Mouse (Mus musculus) adrenal gland, postnatal 4 days (tissue): ENCODE data around the gene Wdtc1. TPM values are rescaled to one million over a fixed set of nuclear protein-coding genes. Genes with fewer than 3 reads are reported as not detected.

ENCODE experiments used
- DNase-seq, 2 experiments: peaks; one replicate each; pipeline ENCODE4 v3.0.0; 2021 to 2022; ENCODE audit warnings: low spot score in 2 of 2, mixed read lengths in 2 of 2
- long read RNA-seq, 2 experiments: library from polyadenylated mRNA; stranded (forward); transcript quantifications; one replicate each; pipeline ENCODE4 v2.0.0; 2021
- total RNA-seq, 2 experiments: library from RNA; stranded (reverse); gene quantifications; 2 replicates each; pipeline ENCODE4 v1.2.3; 2021

The Wdtc1 gene
- 10 to 100 TPM; 36.3 to 39.9 TPM for total RNA-seq
- long read RNA-seq, experiment 1, full-length matches to known transcripts: 14 of 56 reads
- long read RNA-seq, experiment 1, partial matches to known transcripts: 3 of 56 reads
- long read RNA-seq, experiment 1, other reads (novel, unspliced or antisense): 39 of 56 reads
- long read RNA-seq, experiment 2, full-length matches to known transcripts: 1 of 18 reads
- long read RNA-seq, experiment 2, partial matches to known transcripts: 8 of 18 reads
- long read RNA-seq, experiment 2, other reads (novel, unspliced or antisense): 9 of 18 reads

DNA sequence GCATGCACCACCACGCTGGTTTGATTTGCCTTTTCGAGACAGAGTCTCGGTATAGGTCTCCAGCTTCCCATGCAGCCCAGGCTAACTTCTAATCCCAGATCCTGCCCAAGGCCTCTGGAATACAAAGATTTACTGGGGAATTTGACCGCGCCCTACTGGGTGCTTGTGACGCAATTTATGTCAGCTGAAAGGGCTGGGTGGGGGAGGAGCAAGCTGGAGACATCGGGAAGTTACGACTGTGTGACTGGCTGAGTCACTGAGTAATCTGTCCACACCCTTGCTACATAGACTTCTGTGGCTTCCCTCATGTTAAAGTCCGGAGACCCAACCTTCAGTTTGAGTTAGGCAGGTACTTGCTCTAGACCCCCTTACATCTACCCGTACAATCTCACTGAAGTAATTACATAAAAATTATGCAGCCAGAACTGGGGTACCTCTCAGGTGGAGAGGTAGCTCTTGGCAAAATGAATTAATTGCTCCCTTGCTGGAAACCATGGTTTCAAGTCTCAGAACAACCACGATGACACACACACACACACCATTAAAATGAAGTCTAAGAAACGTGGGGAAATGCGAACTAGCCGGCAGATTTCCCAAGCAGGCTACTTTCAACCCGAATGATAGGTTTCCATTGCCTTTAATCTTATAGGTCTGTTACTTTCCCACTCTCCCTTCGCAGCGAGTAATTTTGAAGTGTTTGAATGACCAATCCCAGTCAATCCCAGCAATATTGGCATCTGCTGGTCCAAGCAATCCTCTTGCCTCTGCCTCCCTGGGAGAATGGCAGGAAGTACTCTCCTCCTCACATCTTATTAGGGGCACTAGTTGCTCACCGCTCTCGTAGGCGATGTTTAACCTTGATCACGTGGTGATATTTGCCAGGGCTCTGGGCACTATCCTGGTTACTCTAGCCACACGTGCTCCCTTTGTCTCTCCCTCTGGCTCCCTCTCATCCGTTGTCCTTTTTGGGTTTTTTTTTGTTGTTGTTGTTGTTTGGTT, at the start of gene Wdtc1:
Gene Wdtc1 (minus strand): TSS at position 115 of the 999 bp plus-strand sequence.
- no peak for DNase-seq

DNA sequence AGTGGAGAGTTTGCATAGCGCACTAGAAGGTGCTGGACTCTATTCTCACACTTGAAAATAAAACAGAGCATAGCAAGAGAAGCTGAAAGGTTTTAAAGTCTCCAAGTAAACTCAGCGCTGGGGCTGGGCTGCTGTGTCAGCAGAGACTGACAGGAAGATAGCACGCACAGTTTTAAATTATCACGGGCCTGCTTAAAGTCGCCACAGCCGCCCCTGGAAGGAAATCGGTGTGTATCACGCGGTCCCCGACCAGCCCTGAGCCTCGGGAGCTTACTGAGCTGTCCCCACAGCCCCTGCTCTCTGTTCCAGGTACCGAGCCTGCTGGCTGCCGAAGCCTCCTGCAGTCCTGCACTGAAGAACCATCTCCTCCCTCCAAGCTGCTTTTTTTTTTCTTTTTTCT, 48.7 kb upstream of the Wdtc1 start:
- no peak for DNase-seq

DNA sequence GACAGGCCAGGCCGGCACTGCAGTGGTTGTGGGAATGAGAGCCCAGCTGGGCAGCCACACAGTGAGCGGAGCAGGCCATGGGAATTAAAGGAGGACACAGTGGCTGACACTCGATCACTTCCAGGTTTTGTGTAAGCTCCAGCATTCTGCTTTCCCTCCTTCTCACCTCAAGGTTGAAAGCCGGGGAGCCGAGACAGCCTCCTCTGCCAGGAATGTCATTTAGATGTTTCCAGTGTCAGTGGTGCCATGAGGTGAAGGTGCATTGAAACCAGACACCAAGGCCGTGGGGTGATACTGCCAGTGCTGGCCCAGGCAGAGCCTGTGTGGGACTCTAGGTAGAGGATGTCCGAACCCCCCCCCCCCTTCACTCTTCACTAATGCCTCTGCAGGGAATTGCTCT, 46.8 kb upstream of the Wdtc1 start:
- no peak for DNase-seq

DNA sequence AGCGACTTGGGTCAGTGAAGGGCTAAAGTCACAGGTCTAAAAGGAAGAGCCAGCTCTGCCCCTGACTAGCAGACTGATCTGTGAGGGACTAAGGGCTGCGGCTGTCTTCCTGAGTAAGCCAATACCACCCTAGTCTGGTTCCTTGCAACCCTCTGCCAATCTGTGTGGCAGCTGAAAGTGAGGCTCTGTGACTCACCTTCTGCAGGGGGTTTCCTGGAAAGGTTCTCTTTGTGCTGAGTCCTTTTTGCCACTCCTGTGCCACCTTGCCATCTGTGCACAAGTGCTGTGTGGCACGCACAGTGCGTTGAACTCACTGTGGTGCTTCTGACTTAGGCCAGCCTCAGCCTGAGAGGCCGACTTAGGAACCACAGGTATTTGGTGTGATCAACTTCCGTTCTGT, 46.2 kb upstream of the Wdtc1 start:
- no peak for DNase-seq

DNA sequence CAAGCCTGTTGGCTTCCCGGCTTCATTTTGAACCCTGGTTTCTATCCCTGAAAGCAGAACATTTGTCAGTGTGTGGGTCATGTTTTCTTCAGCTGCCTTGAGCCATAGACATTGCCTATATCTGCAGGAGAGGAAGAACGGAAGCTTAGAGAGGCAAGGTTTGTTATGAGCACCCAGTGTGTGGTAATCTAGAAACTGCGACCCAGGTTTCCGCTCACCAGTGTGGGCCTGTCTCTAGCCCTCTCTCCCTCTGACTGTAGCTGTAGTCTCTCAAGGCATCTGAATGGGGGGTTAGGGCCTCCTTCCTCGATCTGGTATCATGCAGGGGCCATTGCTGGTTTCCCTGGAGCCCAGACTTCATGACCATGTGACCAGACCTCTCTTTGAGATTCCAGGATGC, 45.3 kb upstream of the Wdtc1 start:
- DNase-seq: no peak

DNA sequence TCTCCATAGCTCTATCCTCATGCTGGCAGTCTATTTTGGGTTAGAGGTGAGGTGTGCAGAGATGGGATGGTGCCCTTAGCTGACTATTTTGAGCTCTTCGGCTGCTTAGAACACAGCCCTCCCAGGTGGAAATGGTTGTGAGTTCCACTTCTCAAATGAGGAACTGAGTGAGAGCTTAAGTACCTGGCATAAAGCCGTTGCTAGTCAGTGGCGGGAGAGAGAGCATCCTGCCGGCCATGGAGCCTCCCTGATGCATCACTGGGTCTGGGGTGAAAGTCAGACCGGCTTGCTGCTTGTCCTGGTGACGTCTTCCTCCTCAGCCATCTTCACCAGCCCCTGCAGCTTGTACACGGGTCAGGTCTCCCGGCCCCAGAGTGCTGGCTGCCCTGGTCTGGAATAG, 44.7 kb upstream of the Wdtc1 start:
- DNase-seq: no peak

DNA sequence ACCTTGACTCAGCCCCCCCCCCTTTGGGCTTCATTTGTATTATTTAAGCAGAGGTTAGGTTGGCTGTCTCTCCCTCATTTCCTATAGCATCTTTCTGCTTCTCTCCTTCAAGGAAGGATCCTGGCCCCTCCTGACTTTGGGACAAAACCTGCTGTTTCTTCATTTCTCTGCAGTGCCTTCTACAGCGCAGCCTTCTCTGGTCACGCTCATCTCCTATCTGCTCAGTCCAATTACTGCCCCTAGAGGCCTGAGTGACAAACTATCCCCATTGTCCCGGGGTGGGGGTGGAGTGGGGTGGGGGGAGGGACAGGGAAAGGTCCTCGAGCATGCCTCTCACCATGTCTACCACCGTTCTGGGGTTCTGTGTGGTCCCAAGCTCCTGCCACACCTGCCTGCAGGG, 44.0 kb upstream of the Wdtc1 start:
- DNase-seq: no peak

DNA sequence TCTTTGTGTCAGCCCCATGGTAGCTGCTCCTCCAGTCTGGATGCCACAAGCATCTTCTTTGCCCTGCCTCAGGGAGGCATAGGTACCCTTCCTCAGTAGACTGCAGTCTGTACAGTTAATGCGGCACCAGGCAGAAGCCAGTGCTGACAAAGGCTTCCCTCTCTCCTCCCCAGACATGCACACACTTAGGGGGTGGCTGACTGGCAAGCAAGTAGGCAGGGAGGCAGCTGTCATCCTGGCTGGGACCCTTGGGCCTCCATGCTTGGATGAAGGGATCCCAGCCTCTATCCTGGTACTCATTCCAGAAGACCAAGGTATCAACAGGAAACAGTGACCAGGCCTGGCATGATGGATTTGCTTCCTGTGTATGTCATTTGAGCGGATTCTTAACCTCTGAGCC, 42.8 kb upstream of the Wdtc1 start:
- no peak for DNase-seq

DNA sequence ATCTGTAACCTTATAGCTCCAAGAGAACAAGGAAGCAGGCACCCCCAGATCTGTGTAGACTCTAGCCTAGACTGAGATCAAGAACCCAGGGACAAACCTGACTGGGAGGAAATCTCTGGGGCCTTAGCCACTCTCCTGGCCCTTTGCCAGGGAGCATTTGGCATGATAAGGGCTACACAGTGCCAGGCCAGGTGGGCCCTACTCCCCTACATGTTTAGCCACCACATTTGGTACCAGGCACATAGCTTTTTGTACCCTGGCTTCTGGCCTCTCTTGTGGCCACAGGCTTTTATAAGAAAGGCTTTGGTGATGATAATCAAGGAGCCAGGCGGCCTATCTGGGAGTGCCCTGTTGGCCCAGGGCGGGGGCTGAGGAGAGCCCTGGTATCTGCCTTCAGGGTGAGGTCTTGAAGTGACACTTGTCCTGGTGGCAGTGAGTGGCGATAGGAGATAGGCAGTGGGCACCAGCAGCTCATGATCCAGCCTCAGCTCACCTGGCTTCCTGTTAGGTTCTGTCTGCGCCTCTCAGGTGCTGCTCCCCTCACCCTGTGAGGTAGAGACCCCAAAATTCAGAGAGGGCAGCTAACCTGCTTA, 41.8 kb upstream of the Wdtc1 start:
- no peak for DNase-seq

DNA sequence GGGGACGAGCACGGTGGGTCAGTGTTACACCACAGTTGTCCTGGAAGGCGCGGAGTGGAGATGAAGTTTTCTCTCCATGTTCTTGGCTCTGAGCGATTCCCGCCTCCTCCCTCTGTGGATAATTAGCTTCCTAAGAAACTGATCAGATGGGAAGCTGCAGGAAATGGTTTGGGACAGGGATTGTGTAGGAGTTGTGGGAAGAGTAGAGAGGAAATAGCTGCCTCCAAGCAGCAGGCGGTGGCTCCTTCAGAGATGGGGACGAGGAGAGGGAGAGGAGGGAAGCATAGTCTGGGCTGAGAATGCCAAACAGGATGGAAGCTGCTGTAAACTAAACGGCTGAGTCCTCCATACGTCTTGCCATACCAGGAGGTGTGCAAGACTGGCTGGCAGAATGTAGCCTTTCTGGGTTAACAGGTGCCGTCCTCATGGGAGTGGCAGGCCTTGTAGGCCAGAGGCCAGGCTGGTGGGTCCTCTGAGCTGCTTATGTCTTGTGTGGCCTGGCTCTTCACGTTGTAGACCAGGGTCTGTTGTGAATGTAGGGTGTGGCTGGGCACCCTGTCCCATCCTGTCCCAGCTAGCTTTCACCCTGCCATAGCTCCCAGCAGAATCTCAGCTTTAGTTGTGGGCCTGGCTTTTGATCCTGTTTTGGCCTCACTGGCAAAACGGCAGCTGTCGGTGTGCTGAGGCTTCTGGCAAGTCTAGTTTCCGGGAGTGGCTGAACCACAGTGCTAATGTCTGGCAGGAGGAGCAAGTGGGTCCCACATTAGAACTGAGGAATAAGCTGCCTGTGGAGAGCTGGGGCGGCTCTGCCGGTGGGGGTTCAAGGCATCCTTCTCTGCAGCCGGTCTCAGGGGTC, 38.1 kb upstream of the Wdtc1 start:
- no peak for DNase-seq

DNA sequence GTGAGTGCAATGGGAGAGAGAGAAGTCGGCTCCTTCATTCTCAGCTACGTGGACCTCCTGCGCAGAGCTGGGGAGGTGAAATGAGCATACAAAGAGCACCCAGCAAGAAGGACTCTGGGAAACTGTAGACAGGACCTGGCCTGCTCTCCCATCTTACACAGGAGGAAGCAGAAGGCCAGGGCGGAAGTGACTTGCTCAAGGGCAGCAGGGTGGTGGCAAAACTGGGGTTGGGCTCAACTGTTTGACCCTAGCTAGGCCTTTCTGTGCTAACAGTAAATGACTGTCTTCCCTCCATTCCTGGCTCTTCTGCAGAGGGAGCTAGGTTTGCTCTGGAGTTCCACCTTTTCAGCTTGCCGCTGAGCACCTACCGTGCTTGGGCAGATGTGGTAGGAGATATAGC, 37.3 kb upstream of the Wdtc1 start:
- no peak for DNase-seq

DNA sequence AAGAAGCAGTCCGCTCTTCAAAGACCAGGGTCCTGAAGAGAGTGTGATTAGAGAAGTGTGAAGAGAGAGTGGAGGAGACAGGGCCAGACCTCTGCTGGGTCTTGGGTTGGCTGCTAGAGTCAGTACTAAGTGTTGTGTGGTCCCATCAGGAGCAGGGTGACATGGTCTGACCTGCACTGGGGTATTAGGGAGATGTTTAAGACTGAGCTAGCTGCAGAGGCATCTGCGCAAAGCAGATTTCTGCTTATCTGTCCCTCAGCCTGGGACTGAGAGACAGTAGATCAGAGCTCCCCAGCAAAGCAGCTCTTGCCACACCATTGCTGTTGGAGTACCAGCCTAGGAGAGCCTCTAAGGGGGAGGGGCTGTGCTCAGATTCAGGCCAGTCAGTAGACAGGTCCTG, 36.8 kb upstream of the Wdtc1 start:
- DNase-seq: no peak

DNA sequence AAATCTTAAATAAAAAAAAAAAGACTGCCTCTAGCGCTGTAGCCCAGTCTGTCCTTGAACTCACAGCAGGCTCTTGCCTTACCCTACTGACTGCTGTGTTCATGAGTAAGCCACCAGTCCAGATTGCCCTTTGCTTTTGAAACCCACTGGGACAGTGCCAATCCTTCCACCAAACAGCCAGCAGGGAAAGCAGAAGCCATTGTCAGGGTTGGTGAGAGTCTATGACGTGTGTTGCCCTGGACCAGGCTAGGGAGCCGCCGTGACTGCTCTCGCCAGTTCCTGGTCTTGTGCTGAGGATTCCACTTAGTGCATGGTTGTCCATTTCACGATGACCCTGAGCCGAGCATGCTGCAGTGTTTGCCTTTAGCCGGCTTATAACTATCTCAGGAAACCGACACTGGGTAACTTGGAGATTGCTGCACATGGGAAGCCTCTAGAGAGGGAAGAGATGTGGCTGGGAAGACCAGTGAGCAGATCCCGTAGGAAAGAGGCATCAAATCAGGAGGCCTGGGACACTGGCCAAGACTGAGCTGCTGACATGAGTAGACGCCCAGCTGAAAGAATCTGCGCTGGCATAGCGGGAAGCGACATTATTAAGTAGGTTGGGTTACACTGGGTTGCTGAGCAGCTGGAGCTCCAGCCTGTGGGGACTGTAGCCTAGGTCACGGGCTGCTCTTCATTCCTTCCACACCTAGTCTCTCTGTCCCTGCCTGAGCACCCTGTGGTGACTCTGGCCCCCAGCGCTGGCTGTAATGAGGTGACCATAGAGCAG, 35.7 kb upstream of the Wdtc1 start:
- no peak for DNase-seq

DNA sequence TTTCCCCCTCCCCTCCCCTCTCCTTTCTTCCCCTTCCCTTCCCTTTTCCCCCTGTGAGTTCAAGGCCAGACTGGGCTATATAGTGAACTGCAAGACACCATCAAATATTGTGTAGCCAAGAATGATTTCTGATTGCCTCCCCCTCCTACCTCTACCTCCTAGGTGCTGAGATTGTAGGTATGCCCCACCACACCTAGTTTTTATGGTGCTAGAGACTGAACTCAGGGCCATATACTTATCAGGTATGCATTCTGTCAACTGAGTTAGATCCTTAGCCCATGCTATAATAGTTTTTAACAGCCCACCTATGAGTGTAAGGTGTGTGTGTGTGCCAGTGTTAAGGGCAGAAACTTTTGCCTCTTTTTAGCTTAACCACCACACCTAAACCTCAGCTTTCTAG, 33.8 kb upstream of the Wdtc1 start:
- DNase-seq: no peak

DNA sequence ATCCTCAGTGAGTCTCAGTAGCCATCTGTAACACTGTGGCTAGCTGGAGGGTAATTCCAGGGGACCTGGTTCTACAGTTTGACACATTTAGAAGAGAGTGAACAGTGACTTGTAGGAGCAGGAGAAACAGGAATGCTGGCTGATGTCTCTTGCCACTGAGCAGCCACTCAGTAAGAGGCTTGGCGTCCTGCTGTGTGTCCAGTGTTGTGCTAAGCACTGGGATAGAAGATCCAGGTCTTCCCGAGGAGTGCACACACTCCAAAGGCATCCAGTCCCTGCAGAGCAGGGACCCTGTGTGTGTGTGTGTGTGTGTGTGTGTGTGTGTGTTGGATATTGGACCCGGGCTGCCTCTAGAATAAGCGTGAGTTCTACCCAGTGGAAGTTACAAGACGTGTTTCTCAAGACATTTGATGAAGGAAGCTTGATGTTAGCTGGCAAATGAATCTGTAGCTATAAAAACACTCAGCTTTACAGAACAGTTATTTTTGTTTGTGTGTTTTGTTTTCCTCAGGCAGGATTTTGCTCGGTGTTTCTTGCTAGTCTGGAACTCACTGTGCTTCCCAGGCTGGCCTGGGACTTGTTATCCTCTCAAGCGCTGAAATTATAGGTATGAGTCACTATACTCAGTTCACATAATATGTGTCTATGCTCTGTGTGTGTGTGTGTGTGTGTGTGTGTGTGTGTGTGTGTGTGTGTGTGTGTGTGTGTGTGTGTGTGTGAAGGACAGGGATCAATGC, 32.9 kb upstream of the Wdtc1 start:
- DNase-seq: no peak

DNA sequence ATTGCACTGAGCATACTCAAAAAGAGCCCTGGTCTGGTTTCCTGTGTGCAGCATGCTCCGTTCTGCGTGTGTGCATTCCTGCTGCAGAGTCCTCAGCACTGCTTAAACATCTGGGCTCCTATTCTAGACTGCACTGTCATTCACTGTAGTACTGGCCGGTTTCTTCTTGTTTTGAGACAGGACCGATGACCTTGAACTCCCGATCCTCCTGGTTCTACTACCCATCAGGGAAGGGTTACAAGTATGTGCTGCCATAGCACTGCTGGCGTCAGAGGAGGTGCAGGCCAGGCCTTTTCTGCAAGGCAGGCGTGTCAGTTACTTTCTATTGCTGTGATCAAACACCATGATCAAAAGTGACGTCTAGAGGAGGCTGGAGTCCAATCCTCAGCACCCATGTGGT, 27.9 kb upstream of the Wdtc1 start:
- no peak for DNase-seq

DNA sequence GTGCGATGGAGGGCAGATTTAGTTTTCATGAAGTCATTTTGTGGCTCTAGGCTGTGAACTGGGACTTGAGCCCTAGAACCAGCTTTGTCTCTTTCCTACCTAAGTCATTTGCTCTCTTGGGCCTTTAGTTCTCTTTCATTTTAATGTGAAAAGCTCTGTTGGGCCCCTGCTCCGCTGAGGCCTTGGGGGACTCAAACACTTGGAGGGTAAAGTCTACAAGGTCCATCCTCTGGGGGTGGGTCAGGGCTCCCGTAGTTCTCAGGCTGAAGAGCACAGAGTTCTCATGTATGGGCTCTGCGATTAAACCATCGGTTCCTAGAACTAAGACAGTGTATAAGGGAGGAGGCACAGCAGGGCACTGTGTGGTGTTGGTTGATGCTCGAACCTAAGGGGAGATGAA, 27.3 kb upstream of the Wdtc1 start:
- no peak for DNase-seq

DNA sequence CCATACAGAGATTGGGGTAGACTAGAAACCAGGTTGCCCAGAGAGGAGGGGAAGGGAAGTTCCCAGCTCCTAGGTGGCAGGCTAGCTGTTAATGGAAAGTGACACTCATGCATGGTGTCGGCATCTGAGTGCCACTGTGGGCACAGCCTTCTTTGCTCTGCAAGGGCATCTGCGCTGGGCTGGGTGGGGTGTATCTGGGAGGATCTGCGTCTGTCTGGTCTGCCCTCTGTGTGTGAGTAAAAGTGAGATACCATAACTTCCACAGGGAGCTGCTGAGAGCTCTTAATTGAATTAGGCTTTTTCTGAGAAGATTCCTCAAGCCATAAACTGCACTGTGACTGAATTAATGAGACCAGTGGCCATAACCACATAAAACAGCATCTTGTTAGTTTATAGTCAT, 26.6 kb upstream of the Wdtc1 start:
- no peak for DNase-seq

DNA sequence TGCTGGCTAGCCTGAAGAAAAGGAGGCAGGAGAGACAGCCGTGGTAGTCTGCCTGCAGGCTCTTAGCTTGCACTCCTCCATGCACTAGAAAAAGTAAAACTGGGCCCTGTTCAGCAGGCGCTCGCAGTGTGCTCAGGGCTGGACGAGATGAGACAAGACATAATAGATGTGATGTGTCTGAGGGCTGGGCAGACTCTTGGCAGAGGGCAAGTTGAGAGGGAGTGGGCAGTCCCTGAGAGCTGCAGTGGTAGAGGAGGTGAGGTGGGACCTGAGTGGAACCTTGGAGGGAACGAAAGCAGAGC, 25.7 kb upstream of the Wdtc1 start:
- DNase-seq: no peak
